Mouse (Mus musculus) left cerebral cortex, postnatal 36 days (tissue): ENCODE measurements around the gene B3gat1. TPM values are rescaled to one million over a fixed set of nuclear protein-coding genes. Genes with fewer than 3 reads are reported as not detected.

Source experiments
- DNase-seq, 2 experiments: peaks; one replicate each; pipeline ENCODE4 v3.0.0; 2021 to 2022; ENCODE audit warnings: low spot score in 2 of 2, mixed read lengths in 1 of 2
- intact Hi-C: fragments of 180-260 bp; cut with DNase I; formaldehyde crosslinking; loops from one replicate; pipeline ENCODE4 v1.15.1; 2025
- total RNA-seq, 2 experiments: library from RNA; stranded (reverse); gene quantifications; 2 replicates each; pipeline ENCODE4 v1.2.3; 2021

B3gat1 gene
- total RNA-seq, 2 experiments from 2014 or later: 210 to 227 TPM

DNA sequence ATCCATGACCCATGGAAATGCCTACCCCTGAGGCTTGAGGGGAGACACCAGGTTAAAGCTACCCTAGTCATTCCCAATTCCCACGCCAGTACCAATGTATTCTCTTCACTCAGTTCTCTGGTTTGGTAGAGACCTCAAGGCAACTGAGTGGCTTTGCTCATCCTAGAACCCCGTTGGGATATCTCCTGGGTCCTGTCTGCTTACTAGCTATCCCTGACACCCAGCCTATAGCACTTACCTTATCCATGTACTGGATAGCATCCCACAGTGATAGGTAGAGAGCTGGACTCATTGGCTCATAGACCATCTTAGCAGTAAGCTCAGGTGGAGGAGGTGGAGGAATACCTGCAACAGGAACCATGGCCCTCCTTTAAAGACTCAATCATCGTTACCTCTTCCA lies 34.7 kb downstream of the B3gat1 start:
- intact Hi-C loops: no loop called here
- peak in 1 of 2 experiments; percentile 1 for DNase-seq

DNA sequence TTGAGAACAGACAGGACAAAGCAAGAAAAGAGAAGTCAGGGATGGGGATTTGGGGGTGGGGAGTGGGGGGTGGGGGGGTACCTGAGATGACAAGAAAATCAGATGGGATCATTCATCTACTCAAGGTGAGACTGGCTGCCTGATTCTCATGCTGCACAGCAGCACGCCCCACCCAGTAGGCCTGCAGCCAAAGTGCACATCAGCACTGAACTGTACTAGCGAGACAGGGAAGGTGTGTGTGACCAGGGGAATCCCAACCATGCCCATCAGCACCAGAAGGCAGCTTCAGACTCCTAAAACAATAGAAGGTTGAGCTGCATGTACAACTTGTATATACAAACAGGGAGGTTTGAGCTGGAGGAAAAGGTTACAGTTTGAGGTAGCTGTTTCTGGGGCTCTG lies 42.2 kb downstream of the B3gat1 start:
- DNase-seq: peak in 1 of 2 experiments; percentile 3
- intact Hi-C loops: loop anchor here (1.0 to 10.0 kb wide), 4 partner anchors 878 to 1461 kb away; no protein-coding TSS in a partner anchor

DNA sequence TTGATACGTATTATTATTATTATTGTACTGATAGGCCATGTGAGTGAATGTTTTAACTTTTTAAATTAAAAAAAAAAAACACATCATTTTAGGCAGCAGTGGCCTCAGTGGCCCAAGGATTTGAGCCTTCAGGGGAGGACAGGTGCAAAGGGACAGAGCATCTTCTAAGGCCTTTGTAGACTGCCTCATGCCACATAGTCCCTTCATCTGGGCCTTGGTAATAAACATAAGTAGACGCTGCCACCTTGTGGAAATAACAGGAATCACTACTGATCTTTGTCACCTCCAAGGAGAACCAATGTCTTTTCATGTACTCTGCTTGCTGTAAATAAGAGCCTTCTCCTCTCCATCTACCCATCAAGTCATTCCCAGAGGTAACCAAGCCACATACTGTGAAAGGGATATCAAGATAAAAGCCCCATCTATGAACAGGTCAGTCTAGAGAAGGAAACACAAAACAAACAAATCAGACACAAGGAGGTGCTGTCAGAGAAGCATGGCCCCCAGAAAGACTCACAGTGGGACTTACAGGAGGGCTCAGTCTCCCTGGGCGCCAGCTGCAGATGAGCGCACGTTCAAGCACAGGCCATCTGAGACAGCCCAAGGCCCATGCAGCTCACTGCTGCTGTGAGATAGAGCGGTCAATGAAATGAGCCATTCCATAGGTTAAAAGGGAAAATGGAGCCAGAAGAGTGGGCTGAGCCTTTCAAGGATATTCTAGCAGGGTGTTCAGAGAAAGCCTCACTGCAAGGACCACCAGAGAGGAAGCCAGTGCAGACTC lies 42.8 kb downstream of the B3gat1 start:
- no peak for DNase-seq

DNA sequence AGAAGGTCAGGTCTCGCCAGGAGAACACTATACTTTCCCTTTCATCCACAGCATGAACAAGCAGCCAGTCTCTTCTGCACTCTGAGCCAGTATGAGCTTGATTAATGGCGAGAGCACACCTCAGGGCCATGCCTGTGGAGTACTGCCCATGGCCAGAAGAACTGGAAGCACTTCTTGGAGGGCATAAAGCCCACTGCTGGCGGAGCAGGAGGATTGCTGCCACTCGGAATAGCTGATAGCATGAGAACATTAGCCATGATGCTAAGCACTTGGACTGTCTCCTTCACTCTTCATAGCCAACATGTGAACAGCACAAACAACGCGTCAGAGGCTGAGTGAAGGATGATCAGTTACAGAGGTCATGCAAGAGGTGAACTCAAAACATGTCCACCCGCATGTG lies 44.9 kb downstream of the B3gat1 start:
- intact Hi-C loops: loop anchor here (5.0 to 10.0 kb wide), 2 partner anchors 881 to 1464 kb away; no protein-coding TSS in a partner anchor
- DNase-seq: no peak

More for the DNA sequence above, 42.8 kb downstream of the B3gat1 start:
- intact Hi-C loops: loop anchor here (1.0 to 10.0 kb wide), 4 partner anchors 879 to 1462 kb away; no protein-coding TSS in a partner anchor

DNA sequence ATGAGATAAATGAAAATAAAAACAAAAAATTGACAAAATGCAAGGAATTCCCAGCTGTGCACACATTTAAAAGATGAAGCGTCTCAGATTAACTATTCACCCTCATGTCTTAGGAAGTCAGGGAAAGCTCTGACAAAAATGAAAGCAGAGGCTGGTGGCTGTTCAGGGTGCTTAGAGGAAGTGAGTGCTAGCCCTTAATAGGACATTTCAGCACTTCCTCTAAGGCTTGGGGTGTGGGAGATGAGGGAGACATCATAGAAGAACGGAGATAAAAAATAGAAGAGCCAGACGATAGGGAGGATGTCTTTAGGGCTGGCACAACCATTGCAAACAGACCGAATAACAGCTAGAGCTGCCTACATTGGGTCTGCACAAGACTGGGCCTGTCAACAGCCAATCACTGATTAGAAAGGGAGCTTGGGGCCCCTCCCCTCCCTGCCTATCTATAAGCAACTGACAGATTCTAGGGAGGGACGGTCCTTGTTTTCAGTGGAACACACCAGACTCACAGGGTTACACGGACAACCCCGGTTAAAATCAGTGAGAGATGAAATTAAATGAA lies 50.0 kb downstream of the B3gat1 start:
- DNase-seq: no peak

DNA sequence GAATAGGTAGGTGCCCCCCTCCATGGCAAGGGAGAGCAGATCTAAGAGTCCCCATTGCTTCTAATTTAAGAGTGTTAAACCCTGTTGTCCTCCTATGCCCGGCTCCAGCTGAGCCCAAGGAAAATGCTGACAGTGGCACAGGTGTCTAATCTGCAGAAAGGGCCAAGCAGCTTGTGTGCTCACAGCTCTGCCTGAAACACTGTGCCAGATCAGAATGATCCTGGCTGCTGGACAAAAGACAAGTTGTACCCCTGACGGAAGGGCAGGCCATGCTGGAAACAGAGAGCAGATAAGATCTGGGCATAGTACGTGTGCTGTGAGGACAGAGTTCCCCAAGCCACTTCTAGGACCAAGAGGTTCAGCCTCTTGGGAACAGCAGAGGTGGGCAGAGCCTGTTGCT lies 59.3 kb downstream of the B3gat1 start:
- no peak for DNase-seq
- intact Hi-C loops: no loop called here

More for the DNA sequence above, 50.0 kb downstream of the B3gat1 start:
- intact Hi-C loops: no loop called here

DNA sequence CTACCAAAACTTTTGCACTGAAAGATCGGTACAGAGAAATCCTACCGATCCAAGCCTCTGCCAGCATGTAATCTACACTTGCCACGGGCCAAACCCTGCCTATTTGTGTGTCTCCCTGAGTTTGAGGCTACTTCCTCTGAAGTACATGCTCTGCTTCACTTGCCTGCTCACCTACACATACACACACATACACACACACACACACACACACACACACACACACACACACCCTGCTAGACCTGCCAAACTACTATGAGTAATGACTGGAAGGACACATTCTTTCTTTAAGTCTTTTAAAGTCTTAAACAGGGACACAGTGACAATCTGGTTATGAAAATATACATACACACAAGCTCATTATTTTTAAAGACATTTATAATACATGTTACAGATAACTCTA lies 64.7 kb downstream of the B3gat1 start:
- intact Hi-C loops: no loop called here
- DNase-seq: no peak

DNA sequence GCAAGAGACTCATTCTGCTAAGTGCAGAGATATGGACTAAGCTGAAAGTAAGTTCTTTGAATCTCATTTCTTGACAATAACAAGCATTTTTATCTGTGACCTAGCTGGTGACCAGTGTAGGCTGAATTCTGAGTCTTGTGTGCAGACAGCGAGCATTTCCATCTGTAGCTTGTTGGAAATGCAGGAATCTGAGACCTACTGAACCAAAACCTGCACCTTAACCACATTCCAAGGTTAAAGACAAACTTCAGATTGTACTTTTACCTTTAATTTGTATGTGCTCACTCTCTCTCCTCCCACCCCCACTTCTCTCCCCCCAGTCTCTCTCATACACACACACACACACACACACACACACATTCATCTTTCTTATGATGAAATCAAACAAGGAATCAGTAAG lies 65.2 kb downstream of the B3gat1 start:
- intact Hi-C loops: no loop called here
- no peak for DNase-seq

DNA sequence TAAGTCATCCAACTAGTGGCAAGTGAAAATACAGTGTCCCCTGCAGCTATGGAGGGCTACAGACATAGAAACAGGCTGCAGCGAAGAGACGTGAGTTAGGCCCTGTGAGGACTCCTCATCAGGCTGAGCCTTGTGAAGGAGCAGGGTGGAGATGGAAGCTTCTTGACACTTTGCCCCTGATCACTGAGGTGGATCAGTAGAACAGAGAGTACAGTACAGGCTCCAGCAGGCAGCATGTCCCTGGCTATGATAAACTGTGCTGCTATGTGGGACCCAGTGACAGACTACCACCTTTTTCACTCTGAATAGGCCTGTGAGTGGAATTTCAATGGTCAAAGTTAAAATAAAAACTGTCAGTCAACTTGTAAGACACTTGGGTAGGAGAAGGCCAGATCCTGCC lies 66.8 kb downstream of the B3gat1 start:
- DNase-seq: no peak
- intact Hi-C loops: no loop called here

DNA sequence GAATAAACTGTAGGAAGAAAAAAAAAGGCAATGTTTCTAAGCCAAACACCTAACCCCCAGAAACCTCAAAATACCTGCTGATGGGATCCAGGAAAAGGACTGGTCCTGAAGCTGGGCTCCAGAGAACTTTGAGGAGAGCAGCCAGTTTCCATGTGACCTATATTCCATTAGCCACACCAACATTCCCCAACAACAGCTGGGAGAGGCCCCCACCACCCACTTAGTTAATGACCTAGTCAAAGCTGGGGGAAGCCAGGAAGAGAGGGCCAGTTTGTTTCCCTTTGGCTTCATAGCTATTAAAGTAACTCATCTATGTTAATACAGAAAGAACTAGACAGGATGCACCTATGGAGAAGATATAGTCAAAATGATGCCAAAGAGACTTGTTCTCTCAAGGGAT lies 70.8 kb downstream of the B3gat1 start:
- no peak for DNase-seq
- intact Hi-C loops: no loop called here

DNA sequence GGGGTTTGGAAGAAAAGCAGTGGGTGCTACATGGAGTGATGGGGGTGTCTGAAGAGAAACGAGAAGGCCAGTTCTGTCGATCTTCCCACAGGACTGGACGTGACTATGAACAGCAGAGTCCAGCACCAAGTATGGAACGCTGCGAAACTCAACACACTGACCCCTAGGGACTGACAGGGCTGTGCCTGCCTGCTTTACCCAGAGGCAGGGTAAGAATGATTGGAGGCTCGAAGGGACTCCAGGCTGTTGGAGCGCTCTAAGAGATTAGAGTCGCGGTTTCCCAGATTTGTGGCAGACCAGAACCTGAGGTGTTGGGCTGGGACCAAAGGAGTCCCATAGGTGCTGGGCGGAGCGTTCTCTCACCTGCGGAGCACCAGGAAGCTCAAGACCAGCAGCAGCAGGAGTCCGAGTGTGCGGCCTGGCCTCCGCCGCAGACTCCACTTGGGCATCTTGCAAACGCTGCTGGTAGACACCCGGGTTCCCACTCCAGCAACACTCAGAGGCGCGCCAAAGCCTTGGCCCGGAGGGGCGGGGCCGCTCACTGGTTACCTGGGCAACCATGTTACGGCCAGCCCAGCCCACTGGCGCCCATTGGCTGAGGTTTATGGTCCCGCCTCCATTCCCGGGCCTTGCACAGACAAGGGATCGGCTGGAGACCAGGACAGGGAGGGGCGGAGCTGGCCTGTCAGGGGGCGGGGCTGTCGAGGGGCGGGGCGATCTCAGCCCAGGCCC lies 72.6 kb downstream of the B3gat1 start, which contains the start of gene Glb1l2:
Glb1l2 (minus strand) TSS at position 534 of the 732 bp plus-strand sequence.
- peak; percentile 75 to 78 for DNase-seq
- intact Hi-C loops: no loop called here

DNA sequence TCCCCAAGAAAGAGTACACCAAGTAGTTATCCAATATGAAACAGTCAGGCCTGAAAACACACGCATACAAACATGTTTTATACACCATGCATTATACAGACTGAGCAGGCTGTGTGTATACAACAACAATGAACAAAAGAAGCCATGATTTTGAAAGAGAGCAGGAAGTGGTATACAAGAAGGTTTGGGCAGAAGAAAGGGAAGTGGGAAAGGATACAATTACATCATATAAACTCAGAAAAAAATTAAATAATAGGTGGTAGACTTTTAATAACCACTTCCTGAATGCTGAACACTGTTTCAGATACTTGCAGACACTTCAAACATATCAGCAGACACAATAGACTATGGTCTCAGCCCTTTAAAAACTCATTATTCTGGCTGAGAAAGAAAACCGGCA lies 75.2 kb downstream of the B3gat1 start:
- DNase-seq: no peak
- intact Hi-C loops: no loop called here

Other genes with a start within 250 kb of the B3gat1 start
- gene Glb1l2, start 72.7 kb downstream of the B3gat1 start, total RNA-seq: under 1 TPM; 0.22 to 0.36 TPM
- not detected for gene Glb1l3, start 127.2 kb downstream of the B3gat1 start, total RNA-seq
- gene Gm1110, start 189.4 kb downstream of the B3gat1 start, total RNA-seq: not detected